Mouse (Mus musculus): Measurements from ENCODE around the gene Bcl2l10. TPM values are rescaled to one million over a fixed set of nuclear protein-coding genes. Genes with fewer than 3 reads are reported as not detected.
"Not testable (repeated sequence)": the region's sequence is repeated elsewhere in the genome, so short reads cannot be mapped to it uniquely, and the experiment has no call there.

Bcl2l10 gene
- polyA plus RNA-seq, 1 experiment from 2014 or later: not detected

DNA sequence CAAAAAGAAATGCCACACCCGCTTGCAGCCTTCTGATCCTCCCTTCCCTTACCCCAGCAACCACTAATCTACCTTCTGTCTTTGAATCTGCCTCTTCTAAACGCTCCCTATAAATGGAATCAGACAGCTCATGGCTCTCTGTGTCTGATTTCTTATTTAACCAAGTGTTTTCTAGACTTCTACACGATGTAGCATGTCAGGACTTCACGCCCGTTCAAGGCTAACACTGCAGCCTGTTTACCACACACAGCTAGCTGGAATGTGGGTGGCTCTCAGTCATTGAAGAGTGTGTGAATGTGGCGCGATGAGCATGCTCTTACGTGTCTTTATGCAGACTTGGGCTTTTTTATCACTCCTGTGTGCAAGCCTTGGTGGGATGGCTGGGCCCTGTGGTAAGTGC is 5.5 kb downstream of the Bcl2l10 start:
- Histone ChIP-seq H3K27me3 (replicated peaks) (no peaks in the 10 kb centered on the region), H3K9me3 (no peaks in the 10 kb centered on the region), H3K36me3 (no peaks in the 10 kb centered on the region), H3K4me1 (no peaks in the 10 kb centered on the region), H3K9ac (no peak overlapping the region), H3K4me3 (no peak overlapping the region), H3K4me2 (replicated peaks) (no peak overlapping the region), H3K27ac (no peak overlapping the region)
- WGBS: 77% methylated on average over 8 of the region's 8 CpGs
- ATAC-seq (ENCODE audit: low FRiP score, low read depth): no peak

DNA sequence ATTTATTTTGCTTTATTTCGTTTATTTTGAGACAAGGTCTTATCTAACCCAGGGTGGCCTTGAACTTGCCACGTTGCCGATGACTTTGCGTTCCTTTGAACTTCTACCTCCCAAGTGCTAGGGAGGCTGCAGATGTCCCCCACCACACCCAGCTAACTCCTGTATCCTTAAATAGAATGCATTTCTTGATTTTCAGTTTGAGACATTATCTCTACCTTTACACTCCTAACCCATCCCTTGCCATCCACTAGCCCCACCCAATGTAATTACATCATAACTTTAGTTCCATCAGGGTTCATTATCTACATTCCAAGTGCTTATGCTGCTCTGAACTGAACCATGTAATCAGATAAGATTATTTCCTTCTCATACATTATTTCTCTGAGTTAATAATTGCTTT is 8.2 kb downstream of the Bcl2l10 start:
- Histone ChIP-seq H3K36me3 (no peaks in the 10 kb centered on the region), H3K9me3 (no peaks in the 10 kb centered on the region), H3K9ac (no peak overlapping the region), H3K4me3 (no peak overlapping the region), H3K27me3 (replicated peaks) (no peaks in the 10 kb centered on the region), H3K4me2 (replicated peaks) (no peak overlapping the region), H3K27ac (no peak overlapping the region), H3K4me1 (no peaks in the 10 kb centered on the region)
- no peak for ATAC-seq (ENCODE audit: low FRiP score, low read depth)
- WGBS: 88% methylated on average over 4 of the region's 4 CpGs

DNA sequence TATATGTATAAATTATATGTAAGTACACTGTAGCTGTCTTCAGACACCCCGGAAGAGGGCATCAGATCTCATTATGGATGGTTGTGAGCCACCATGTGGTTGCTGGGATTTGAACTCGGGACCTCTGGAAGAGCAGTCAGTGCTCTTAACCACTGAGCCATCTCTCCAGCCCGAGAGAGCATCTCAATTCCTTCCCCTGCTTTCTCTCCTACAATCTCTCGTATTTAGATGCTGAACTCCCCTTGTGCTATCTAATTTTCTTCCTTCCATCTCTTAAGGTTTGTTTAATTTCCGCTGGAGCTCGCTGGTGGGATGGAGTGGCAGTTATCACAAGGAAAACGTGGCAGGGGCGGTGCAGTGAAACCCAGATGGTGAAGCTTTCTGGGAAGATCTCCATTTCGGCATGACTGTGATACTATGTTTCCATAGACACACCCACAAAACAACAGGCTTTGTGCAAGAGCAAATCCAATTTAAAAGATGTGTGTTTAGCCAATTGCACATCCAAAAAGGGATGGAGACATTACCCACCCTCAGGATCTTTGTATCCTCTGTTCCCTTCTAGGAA is 9.6 kb downstream of the Bcl2l10 start:
- no peak overlapping the region for H3K4me2 ChIP-seq (replicated peaks)
- no peaks in the 10 kb centered on the region for H3K9me3 ChIP-seq
- ATAC-seq (ENCODE audit: low FRiP score, low read depth): no peak
- no peaks in the 10 kb centered on the region for H3K27me3 ChIP-seq (replicated peaks)
- no peaks in the 10 kb centered on the region for H3K4me1 ChIP-seq
- H3K36me3 ChIP-seq: no peaks in the 10 kb centered on the region
- no peak overlapping the region for H3K9ac ChIP-seq
- no peak overlapping the region for H3K4me3 ChIP-seq
- H3K27ac ChIP-seq: no peak overlapping the region
- 85% methylated on average over 9 of the region's 9 CpGs for WGBS

DNA sequence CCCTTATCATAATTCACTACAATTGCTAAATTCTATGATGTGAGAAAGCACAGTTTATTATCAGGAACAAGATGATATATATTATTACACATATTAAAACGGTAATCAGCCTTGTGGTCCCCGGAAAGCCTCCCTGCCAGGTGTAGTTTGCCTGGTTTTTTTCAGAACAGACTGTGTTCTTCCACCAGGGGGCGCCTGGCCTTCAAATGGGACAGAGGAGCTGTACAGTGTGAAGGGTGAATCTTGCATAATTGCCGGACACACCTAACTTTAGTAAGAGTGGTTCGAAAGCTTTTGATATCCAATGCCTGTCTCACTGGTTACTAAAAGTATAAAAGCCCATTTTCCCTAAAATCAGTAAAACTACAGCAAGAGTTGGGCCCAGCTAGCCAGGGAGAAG is 14.1 kb downstream of the Bcl2l10 start:
- no peak overlapping the region for H3K4me2 ChIP-seq (replicated peaks)
- no peaks in the 10 kb centered on the region for H3K4me1 ChIP-seq
- H3K9me3 ChIP-seq: no peaks in the 10 kb centered on the region
- no peak for ATAC-seq (ENCODE audit: low FRiP score, low read depth)
- no peak overlapping the region for H3K4me3 ChIP-seq
- no peaks in the 10 kb centered on the region for H3K36me3 ChIP-seq
- no peak overlapping the region for H3K27ac ChIP-seq
- 42% methylated on average over 5 of the region's 5 CpGs for WGBS
- no peaks in the 10 kb centered on the region for H3K27me3 ChIP-seq (replicated peaks)
- no peak overlapping the region for H3K9ac ChIP-seq

DNA sequence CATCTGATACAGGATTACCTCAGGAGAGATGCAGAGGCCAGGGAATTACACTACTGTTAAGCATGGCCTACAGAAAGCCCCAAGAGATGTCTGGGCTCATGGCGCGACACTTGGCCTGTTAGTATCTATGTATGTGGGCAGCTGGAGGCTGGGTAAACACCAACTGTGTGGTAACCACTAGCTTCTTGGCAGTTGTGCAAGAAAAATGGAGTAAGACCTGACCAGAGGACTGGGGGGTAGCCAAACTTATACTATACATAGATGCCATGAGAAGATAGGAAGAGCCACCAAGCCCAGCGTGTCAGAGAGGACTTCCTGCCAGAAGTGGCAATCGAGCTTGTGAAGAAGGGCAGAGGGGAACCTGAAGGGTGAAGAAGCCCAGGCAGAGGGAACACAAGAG is 14.6 kb downstream of the Bcl2l10 start:
- no peak for ATAC-seq (ENCODE audit: low FRiP score, low read depth)
- WGBS: 84% methylated on average over 4 of the region's 4 CpGs
- Histone ChIP-seq H3K4me3 (no peak overlapping the region), H3K4me1 (no peaks in the 10 kb centered on the region), H3K27ac (no peak overlapping the region), H3K9me3 (no peaks in the 10 kb centered on the region), H3K9ac (no peak overlapping the region), H3K27me3 (replicated peaks) (no peaks in the 10 kb centered on the region), H3K4me2 (replicated peaks) (no peak overlapping the region), H3K36me3 (no peaks in the 10 kb centered on the region)

DNA sequence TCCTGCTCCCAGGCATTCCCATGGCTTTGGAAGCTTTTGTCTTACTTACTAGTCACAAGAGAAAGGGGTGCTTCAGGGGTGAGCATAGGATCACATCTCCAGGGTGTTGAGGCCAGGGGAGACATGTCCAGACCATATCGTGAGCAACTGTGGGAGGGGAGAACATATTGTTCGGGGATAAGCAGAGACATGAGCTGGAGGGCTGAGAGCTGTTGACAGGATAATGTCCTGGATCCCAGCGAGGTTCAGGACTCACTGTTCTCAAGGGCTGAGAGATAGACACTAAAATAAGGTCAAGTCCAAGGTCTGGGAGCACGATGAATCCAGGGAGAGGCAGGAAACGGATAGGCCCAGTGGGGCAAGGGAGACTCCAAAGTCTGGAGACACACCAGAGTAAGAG is 15.4 kb downstream of the Bcl2l10 start:
- no peaks in the 10 kb centered on the region for H3K27me3 ChIP-seq (replicated peaks)
- no peak overlapping the region for H3K4me3 ChIP-seq
- H3K9ac ChIP-seq: no peak overlapping the region
- H3K4me2 ChIP-seq (replicated peaks): no peak overlapping the region
- H3K27ac ChIP-seq: no peak overlapping the region
- 88% methylated on average over 5 of the region's 5 CpGs for WGBS
- H3K36me3 ChIP-seq: no peaks in the 10 kb centered on the region
- no peak for ATAC-seq (ENCODE audit: low FRiP score, low read depth)
- no peaks in the 10 kb centered on the region for H3K4me1 ChIP-seq
- no peaks in the 10 kb centered on the region for H3K9me3 ChIP-seq

DNA sequence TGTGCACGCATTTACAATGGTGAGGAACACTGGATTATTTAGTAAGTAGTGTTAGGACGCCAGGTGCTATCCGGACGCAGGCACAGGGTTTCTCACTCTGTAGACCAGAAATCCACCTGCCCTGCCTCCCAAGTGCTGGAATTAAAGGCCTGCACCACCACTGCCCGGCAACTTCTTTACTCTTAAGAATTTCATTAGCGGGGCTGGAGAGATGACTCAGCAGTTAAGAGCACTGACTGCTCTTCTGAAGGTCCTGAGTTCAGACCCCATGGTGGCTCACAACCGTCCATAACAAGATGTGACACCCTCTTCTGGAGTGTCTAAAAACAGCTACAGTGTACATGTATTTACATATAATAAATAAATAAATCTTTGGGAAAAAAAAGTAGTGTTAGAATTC is 16.1 kb downstream of the Bcl2l10 start:
- not testable (repeated sequence) for H3K36me3 ChIP-seq; H3K27ac ChIP-seq; ATAC-seq (ENCODE audit: low FRiP score, low read depth); H3K4me2 ChIP-seq (replicated peaks); H3K27me3 ChIP-seq (replicated peaks); H3K4me1 ChIP-seq; H3K9ac ChIP-seq; H3K9me3 ChIP-seq; H3K4me3 ChIP-seq
- 72% methylated on average over 7 of the region's 7 CpGs for WGBS

DNA sequence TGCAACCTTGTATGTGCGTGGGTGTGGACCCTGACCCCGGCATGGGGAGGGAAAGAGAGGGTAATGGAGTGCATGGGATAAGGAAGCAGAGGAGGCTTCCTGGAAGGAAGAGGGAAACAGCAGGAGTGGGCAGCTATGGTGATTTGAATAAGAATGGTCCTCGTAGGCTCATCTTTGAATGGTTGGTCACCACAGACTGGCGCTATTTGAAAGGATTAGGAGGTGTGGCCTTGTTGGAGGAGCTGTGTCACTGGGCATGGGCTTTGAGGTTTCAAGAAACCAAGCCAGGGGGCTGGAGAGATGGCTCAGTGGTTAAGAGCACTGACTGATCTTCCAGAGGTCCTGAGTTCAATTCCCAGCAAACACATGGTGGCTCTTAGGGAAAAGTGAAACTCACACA is 17.6 kb downstream of the Bcl2l10 start:
- Histone ChIP-seq H3K9ac (no peak overlapping the region), H3K27ac (no peak overlapping the region), H3K4me3 (no peak overlapping the region), H3K9me3 (peaks cover 2% of the 10 kb centered on the region; the same call in 1 of the 2 replicates), H3K4me1 (no peaks in the 10 kb centered on the region), H3K36me3 (no peaks in the 10 kb centered on the region), H3K27me3 (replicated peaks) (no peaks in the 10 kb centered on the region), H3K4me2 (replicated peaks) (no peak overlapping the region)
- ATAC-seq (ENCODE audit: low FRiP score, low read depth): no peak
- 82% methylated on average over 4 of the region's 4 CpGs for WGBS

DNA sequence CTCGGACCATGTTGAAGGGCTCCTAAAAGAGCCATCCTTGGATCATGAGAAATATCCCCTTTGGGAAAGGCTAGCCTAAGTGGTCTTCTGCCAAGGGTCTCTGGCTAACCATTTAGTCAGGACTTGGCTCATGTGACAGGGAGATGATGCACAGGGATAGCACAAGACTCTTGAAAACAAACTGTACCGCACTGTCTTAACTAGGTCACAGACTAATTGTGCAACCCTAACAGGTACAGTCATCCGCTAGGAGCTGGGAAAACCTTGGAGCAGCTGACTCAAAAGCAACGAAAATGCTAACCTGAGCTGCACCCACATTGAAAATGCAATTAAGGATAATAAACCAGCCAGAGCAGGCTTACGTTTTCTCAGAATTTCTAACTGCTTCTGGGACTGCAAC is 18.6 kb downstream of the Bcl2l10 start:
- H3K27me3 ChIP-seq (replicated peaks): no peaks in the 10 kb centered on the region
- H3K9ac ChIP-seq: no peak overlapping the region
- no peak overlapping the region for H3K27ac ChIP-seq
- no peak for ATAC-seq (ENCODE audit: low FRiP score, low read depth)
- H3K4me1 ChIP-seq: no peaks in the 10 kb centered on the region
- 72% methylated on average over 5 of the region's 5 CpGs for WGBS
- H3K36me3 ChIP-seq: no peaks in the 10 kb centered on the region
- peaks cover 8% of the 10 kb centered on the region; the same call in 1 of the 2 replicates for H3K9me3 ChIP-seq
- H3K4me2 ChIP-seq (replicated peaks): no peak overlapping the region
- no peak overlapping the region for H3K4me3 ChIP-seq

DNA sequence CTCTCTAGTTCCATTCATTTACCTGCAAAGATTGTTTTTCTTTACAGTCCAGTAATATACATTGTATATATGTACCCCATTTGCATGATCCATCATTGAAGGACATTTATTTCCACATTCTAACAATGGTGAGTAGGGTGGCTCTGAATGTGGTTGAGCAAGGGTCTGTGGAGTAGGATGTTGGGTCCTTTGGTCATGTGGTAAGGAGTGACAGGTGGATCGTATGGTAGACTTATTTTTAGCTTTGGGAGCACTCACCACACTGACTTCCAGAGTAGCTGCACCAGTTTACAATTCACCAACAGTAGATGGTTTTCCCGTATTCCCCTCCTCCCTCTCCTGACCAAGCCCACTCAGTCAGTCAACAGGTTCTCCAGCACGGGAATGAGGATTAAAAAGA is 21.2 kb downstream of the Bcl2l10 start:
- H3K9ac ChIP-seq: no peak overlapping the region
- H3K4me3 ChIP-seq: no peak overlapping the region
- no peak for ATAC-seq (ENCODE audit: low FRiP score, low read depth)
- H3K4me2 ChIP-seq (replicated peaks): no peak overlapping the region
- no peak overlapping the region for H3K27ac ChIP-seq
- H3K9me3 ChIP-seq: peaks cover 8% of the 10 kb centered on the region; the same call in 1 of the 2 replicates
- no peaks in the 10 kb centered on the region for H3K4me1 ChIP-seq
- H3K36me3 ChIP-seq: no peaks in the 10 kb centered on the region
- H3K27me3 ChIP-seq (replicated peaks): no peaks in the 10 kb centered on the region
- 90% methylated on average over 3 of the region's 3 CpGs for WGBS

DNA sequence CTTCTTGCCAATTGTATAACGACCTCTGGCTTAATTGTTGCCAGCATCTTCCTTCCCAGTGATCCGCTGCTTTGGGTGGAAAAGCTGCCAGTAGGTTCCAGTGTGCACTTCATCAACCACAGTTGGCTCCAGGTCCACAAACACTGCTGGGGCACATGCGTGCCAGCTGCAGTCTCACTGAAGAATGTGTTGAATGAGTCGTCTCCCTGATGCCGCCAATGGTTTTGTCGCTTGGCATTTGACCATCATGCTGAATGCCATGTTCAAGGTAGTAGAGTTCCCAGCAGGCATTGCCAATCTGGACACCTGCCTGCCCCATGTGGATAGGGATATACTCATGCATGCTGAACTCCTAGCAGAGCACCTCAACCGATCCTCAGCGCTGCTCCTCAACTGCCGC is 28.0 kb downstream of the Bcl2l10 start:
- H3K9me3 ChIP-seq: peaks cover 1% of the 10 kb centered on the region; the same call in 1 of the 2 replicates
- H3K36me3 ChIP-seq: no peaks in the 10 kb centered on the region
- no peak overlapping the region for H3K9ac ChIP-seq
- 95% methylated on average over 9 of the region's 9 CpGs for WGBS
- H3K4me3 ChIP-seq: no peak overlapping the region
- ATAC-seq (ENCODE audit: low FRiP score, low read depth): no peak
- no peak overlapping the region for H3K27ac ChIP-seq
- no peaks in the 10 kb centered on the region for H3K4me1 ChIP-seq
- no peak overlapping the region for H3K4me2 ChIP-seq (replicated peaks)
- no peaks in the 10 kb centered on the region for H3K27me3 ChIP-seq (replicated peaks)

DNA sequence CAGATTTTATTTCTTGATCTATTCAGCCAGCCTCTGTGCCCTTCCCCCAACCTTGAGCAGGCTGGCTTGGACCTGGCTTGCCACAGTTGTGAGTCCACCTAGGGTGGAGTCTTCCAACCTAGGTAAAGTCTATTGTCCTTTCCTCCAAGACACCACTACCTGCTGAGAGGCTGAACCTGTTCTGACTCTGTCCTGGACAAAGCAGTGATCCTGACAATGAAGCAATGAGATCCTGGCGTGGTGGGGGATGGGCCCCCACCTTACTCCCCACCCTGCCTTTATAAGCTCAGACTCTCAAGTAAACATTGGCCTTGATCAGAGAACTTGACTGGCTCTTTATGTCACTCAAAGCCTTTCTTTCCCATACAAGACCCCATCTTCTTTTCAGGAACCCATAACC is 28.9 kb downstream of the Bcl2l10 start:
- Histone ChIP-seq H3K27me3 (replicated peaks) (no peaks in the 10 kb centered on the region), H3K4me1 (no peaks in the 10 kb centered on the region), H3K9me3 (no peaks in the 10 kb centered on the region), H3K36me3 (no peaks in the 10 kb centered on the region), H3K4me3 (no peak overlapping the region), H3K4me2 (replicated peaks) (no peak overlapping the region), H3K9ac (no peak overlapping the region), H3K27ac (no peak overlapping the region)
- 86% methylated on average over 1 of the region's 1 CpGs for WGBS
- no peak for ATAC-seq (ENCODE audit: low FRiP score, low read depth)

DNA sequence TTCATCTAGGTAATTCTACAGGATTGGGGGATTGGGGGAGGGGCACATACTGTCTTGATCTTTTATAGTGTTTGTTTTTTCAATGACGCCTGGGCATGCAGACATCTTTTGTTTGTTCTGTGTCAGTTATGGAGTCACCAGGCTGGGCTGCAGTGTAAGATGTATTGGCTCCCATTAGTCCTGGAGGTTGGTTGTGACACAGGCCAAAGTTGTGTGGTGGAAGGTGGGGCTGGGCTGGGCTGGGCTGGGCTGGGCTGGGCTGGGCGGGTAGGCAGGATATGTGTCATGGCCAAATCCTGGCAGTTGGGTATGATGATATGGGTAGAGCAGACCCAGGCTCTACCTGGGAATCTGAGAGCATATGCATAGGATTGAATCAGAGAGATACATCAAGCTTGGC is 31.2 kb downstream of the Bcl2l10 start:
- Histone ChIP-seq H3K4me1 (no peaks in the 10 kb centered on the region), H3K4me3 (no peak overlapping the region), H3K27ac (no peak overlapping the region), H3K4me2 (replicated peaks) (no peak overlapping the region), H3K9me3 (no peaks in the 10 kb centered on the region), H3K9ac (no peak overlapping the region), H3K27me3 (replicated peaks) (no peaks in the 10 kb centered on the region), H3K36me3 (no peaks in the 10 kb centered on the region)
- WGBS: 84% methylated on average over 2 of the region's 2 CpGs
- ATAC-seq (ENCODE audit: low FRiP score, low read depth): no peak
